Comparison of ENCODE assay signal across 14 mouse cellular contexts in the genomic region with DNA sequence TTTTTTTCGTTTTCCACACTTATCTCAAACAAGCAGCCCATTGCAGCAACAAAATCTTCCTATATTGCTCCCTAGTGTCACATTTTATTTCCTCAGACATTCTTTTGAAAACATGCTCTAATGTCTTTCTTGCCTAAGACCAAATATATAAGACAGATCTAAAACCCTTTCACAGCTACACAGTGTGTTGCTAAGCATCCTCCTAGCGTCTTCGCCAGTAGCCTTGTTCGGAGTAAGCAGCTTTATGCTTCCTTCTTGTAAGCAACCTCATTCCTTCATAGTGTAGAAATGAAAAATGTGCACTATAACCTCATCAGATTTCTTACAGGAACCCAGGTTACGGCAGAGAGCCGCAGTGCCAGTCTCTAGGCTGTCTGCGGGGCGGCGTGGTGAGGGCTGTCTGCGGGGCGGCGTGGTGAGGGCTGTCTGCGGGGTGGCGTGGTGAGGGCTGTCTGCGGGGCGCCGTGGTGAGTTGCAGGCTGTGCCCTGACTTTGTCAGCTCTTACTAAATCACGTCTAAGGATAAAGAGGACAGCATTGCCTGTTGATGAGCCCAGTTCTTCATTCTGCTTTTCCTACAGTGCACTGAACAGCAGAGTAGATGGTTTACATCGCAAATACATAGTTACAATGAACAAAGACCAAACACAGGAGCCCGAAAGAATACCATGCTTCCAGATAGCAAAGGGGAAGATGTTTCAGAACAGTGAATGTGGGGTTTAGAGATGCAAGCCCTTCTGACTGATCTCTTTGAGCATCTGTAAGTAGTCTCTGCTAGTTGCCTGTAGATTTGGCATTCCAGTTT. TPM values are rescaled to one million over a fixed set of nuclear protein-coding genes. Genes with fewer than 3 reads are reported as not detected.
DNase-seq lines count a peak whose midpoint lies in the region; ATAC-seq and TF ChIP-seq lines count a peak whose summit lies in the region.
"Had no signal": no experiment of that assay in that cellular context is flagged by ENCODE, and none has a peak within 500 bp of the region (broad histone marks: within the 10 kb centered on the region; RNA-seq: fewer than 3 reads in every experiment).

No protein-coding gene starts in this region.

- no peak for DNase-seq in cerebellum, adult 2 months
- DNase-seq in kidney, postnatal 36 days: no peak
- DNase-seq in gastrocnemius, adult 2 months: no peak
- DNase-seq in cerebellum, adult 11 months: no peak
- DNase-seq: adrenal gland, postnatal 14 days; heart, postnatal 14 days; left cerebral cortex, postnatal 4 days; lung, postnatal 10 days; thymus, postnatal 4 days had no signal

- intact Hi-C loops in gastrocnemius, adult 2 months (cut with DNase I): no loop called here

- TF ChIP-seq POLR2A in cerebellum, adult 2 months (IDR thresholded peaks at IDR 0.05; ENCODE audit: borderline replicate concordance, insufficient read depth, low read length): no peak

- H3K36me3 ChIP-seq in kidney, embryonic 14.5 days (ENCODE audit: control insufficient read depth, insufficient read depth, low read length): no peaks in the 10 kb centered on the region
- H3K36me3 ChIP-seq in E14TG2a.4 (ENCODE audit: insufficient read depth, low read length): no peaks in the 10 kb centered on the region
- H3K36me3 ChIP-seq in midbrain, embryonic 12.5 days: no peaks in the 10 kb centered on the region

- 46% methylated on average over 20 of the region's 20 CpGs for WGBS in cerebellum, adult 2 months
- WGBS in kidney, embryonic 14.5 days: 54% methylated on average over 20 of the region's 20 CpGs
- WGBS in midbrain, embryonic 12.5 days: 51% methylated on average over 20 of the region's 20 CpGs

- peak; percentile 41; the same call in 1 of the 2 replicates for ATAC-seq in cerebellum, adult (ENCODE audit: insufficient number of reproducible peaks, low FRiP score, low TSS enrichment)
- no peak for ATAC-seq in kidney, embryonic 14.5 days (ENCODE audit: low FRiP score, low TSS enrichment)
- ATAC-seq in midbrain, embryonic 12.5 days (ENCODE audit: low FRiP score, low read depth): no peak

- no peak overlapping the region for H3K27ac ChIP-seq in cerebellum, adult 2 months (ENCODE audit: insufficient read depth, low read length)
- no peak overlapping the region for H3K27ac ChIP-seq in kidney, embryonic 14.5 days (ENCODE audit: low read depth, low read length)
- peak overlapping the region; percentile 63 for H3K27ac ChIP-seq in midbrain, embryonic 12.5 days (replicated peaks)
- H3K27ac ChIP-seq in gastrocnemius, adult 2 months: no peak overlapping the region

- H3K27me3 ChIP-seq in cerebellum, adult 2 months (ENCODE audit: control insufficient read depth, insufficient read depth, low read length): no peaks in the 10 kb centered on the region
- H3K27me3 ChIP-seq in kidney, embryonic 14.5 days (ENCODE audit: control insufficient read depth, insufficient read depth, low read length): no peaks in the 10 kb centered on the region
- H3K27me3 ChIP-seq in E14TG2a.4 (ENCODE audit: insufficient read depth, low read length): peaks cover 11% of the 10 kb centered on the region
- H3K27me3 ChIP-seq in midbrain, embryonic 12.5 days: no peaks in the 10 kb centered on the region

- H3K9ac ChIP-seq in kidney, embryonic 14.5 days (ENCODE audit: low read depth, low read length): no peak overlapping the region
- no peak overlapping the region; the same call in 1 of the 2 replicates for H3K9ac ChIP-seq in midbrain, embryonic 12.5 days (replicated peaks)

- H3K4me3 ChIP-seq in cerebellum, adult 2 months (replicated peaks; ENCODE audit: insufficient read depth, low read depth, low read length): no peak overlapping the region
- no peak overlapping the region for H3K4me3 ChIP-seq in kidney, embryonic 14.5 days (ENCODE audit: low read length)
- H3K4me3 ChIP-seq in E14TG2a.4 (replicated peaks; ENCODE audit: low read length): peak overlapping the region; percentile 21; the same call in 1 of the 2 replicates
- no peak overlapping the region for H3K4me3 ChIP-seq in midbrain, embryonic 12.5 days
- H3K4me3 ChIP-seq in gastrocnemius, adult 2 months: no peak overlapping the region

- H3K9me3 ChIP-seq in kidney, embryonic 14.5 days (ENCODE audit: control insufficient read depth, low read length): peaks cover 3% of the 10 kb centered on the region; the same call in 1 of the 2 replicates
- H3K9me3 ChIP-seq in E14TG2a.4 (ENCODE audit: low read length): peaks cover 4% of the 10 kb centered on the region; the same call in 1 of the 2 replicates
- H3K9me3 ChIP-seq in midbrain, embryonic 12.5 days: no peaks in the 10 kb centered on the region

- TF ChIP-seq CTCF in cerebellum, adult 2 months (IDR thresholded peaks at IDR 0.05; ENCODE audit: borderline replicate concordance, insufficient read depth, low read depth, low read length): no peak
- no peak for TF ChIP-seq CTCF in E14TG2a.4 (conservative IDR thresholded peaks at IDR 0.05; ENCODE audit: low read length)
- no peak for TF ChIP-seq CTCF in gastrocnemius, adult 2 months (IDR thresholded peaks at IDR 0.05)

- peak overlapping the region; percentile 27; the same call in 1 of the 2 replicates for H3K4me2 ChIP-seq in kidney, embryonic 14.5 days (replicated peaks; ENCODE audit: low read depth, low read length)
- H3K4me2 ChIP-seq in midbrain, embryonic 12.5 days (replicated peaks): peak overlapping the region; percentile 21; the same call in 1 of the 2 replicates

- no peaks in the 10 kb centered on the region for H3K4me1 ChIP-seq in cerebellum, adult 2 months (ENCODE audit: control insufficient read depth, insufficient read depth, low read length)
- H3K4me1 ChIP-seq in kidney, embryonic 14.5 days (ENCODE audit: control insufficient read depth, insufficient read depth, low read length): no peaks in the 10 kb centered on the region
- no peaks in the 10 kb centered on the region for H3K4me1 ChIP-seq in E14TG2a.4 (replicated peaks; ENCODE audit: low read depth, low read length)
- no peaks in the 10 kb centered on the region for H3K4me1 ChIP-seq in midbrain, embryonic 12.5 days

RNA-seq across cellular contexts. Expression of a gene that starts 43.4 kb away (rescaled TPM):
- 2.0 and 2.2 TPM in 2 replicates for polyA plus RNA-seq in cerebellum, adult 2 months (2012; rRNA removed)
- polyA plus RNA-seq in kidney, embryonic 14.5 days (2014; fragmentation: Nextera tagmentation; extraction: Ambion mirVana): not detected in 2 replicates
- polyA plus RNA-seq in midbrain, embryonic 12.5 days (2016; fragmentation: Nextera tagmentation; extraction: Ambion mirVana): not detected in 2 replicates
- total RNA-seq in gastrocnemius, adult 2 months (2021): not detected
- total RNA-seq: adrenal gland, postnatal 14 days; heart, postnatal 14 days; left cerebral cortex, postnatal 4 days; MEL had no signal
